Mouse (Mus musculus) brain, embryonic 18.5 days (tissue): ENCODE measurements around the gene Timm44.

ENCODE experiments used
- DNase-seq: peaks from one replicate; pipeline ENCODE4 v3.0.0-alpha.2; 2012; ENCODE audit warnings: low read depth, low spot score

Timm44 gene

GRCm38 (mm10) chr8:4237814-4238433, 37.8 kb downstream of the Timm44 start:
- no peak for DNase-seq

- no peak for DNase-seq
Observed at GRCm38 (mm10) chr8:4230612-4231351, 44.9 kb downstream of the Timm44 start.

- DNase-seq: no peak
Observed at GRCm38 (mm10) chr8:4229784-4230183, 45.9 kb downstream of the Timm44 start.

GRCm38 (mm10) chr8:4227919-4228318, 47.8 kb downstream of the Timm44 start:
- DNase-seq: no peak

GRCm38 (mm10) chr8:4226739-4227347, 48.9 kb downstream of the Timm44 start, which contains the start of gene Lrrc8e:
Gene Lrrc8e, plus strand, starts transcription at chr8:4226827.
- DNase-seq: no peak

- DNase-seq: no peak
Observed at GRCm38 (mm10) chr8:4226323-4226722, 49.4 kb downstream of the Timm44 start.

GRCm38 (mm10) chr8:4222059-4222458, 53.7 kb downstream of the Timm44 start:
- no peak for DNase-seq

GRCm38 (mm10) chr8:4219617-4220016, 56.1 kb downstream of the Timm44 start:
- DNase-seq: no peak

- DNase-seq: peak; percentile 79
Observed at GRCm38 (mm10) chr8:4216791-4217621, 58.7 kb downstream of the Timm44 start, which contains the start of gene Prr36. Gene Prr36, minus strand, starts transcription at chr8:4217459.

GRCm38 (mm10) chr8:4216296-4216695, 59.4 kb downstream of the Timm44 start:
- DNase-seq: no peak

- DNase-seq: no peak
Observed at GRCm38 (mm10) chr8:4214006-4214980, 61.4 kb downstream of the Timm44 start.

GRCm38 (mm10) chr8:4213210-4214005, 62.3 kb downstream of the Timm44 start:
- DNase-seq: no peak

- no peak for DNase-seq
Observed at GRCm38 (mm10) chr8:4212809-4213209, 62.9 kb downstream of the Timm44 start.

- no peak for DNase-seq
Observed at GRCm38 (mm10) chr8:4211097-4211496, 64.6 kb downstream of the Timm44 start.
